Mouse (Mus musculus) frontal cortex, adult (tissue): ENCODE results near the gene Mertk.
A peak's percentile ranks its signal among the peaks of the same experiment; 100 is the strongest.

Source experiments
- ATAC-seq: cut with Nextera tagmentation; 2 replicates; pipeline ENCODE4 v1.9.2; 2017; ENCODE audit warnings: mild to moderate bottlenecking, moderate library complexity, mixed read lengths; ENCODE audit not compliant: low TSS enrichment

Gene Mertk

GRCm38 (mm10) chr2:128765787-128766186 is 67.0 kb downstream of the Mertk start:
- no peak for ATAC-seq

- ATAC-seq, result no peak
Observed at GRCm38 (mm10) chr2:128768545-128769247, 69.9 kb downstream of the Mertk start.

- ATAC-seq, result no peak
Observed at GRCm38 (mm10) chr2:128770557-128770956, 71.8 kb downstream of the Mertk start.

- ATAC-seq, result no peak
Observed at GRCm38 (mm10) chr2:128771048-128771447, 72.3 kb downstream of the Mertk start.

- no peak for ATAC-seq
Observed at GRCm38 (mm10) chr2:128771750-128772338, 73.1 kb downstream of the Mertk start.

- no peak for ATAC-seq
Observed at GRCm38 (mm10) chr2:128782231-128782630, 83.5 kb downstream of the Mertk start.

GRCm38 (mm10) chr2:128783660-128784345 is 85.0 kb downstream of the Mertk start:
- no peak for ATAC-seq

- ATAC-seq, result no peak
Observed at GRCm38 (mm10) chr2:128784814-128785213, 86.1 kb downstream of the Mertk start.

- no peak; the same call in 1 of the 2 replicates for ATAC-seq
Observed at GRCm38 (mm10) chr2:128786341-128786740, 87.6 kb downstream of the Mertk start.

GRCm38 (mm10) chr2:128786795-128787194 is 88.0 kb downstream of the Mertk start:
- ATAC-seq, result peak; percentile 34; the same call in 1 of the 2 replicates

GRCm38 (mm10) chr2:128787805-128788204 is 89.0 kb downstream of the Mertk start:
- no peak for ATAC-seq

- no peak for ATAC-seq
Observed at GRCm38 (mm10) chr2:128790875-128791614, 92.3 kb downstream of the Mertk start.

- ATAC-seq, result no peak
Observed at GRCm38 (mm10) chr2:128793958-128794357, 95.2 kb downstream of the Mertk start.

GRCm38 (mm10) chr2:128796463-128796862 is 97.7 kb downstream of the Mertk start:
- no peak for ATAC-seq

GRCm38 (mm10) chr2:128803441-128803840 is 104.7 kb downstream of the Mertk start:
- no peak for ATAC-seq

GRCm38 (mm10) chr2:128805341-128805740 is 106.6 kb downstream of the Mertk start:
- ATAC-seq, result no peak

GRCm38 (mm10) chr2:128806561-128806960 is 107.8 kb downstream of the Mertk start:
- 0 out of 2 replicates have a peak, but pooled peaks have one; percentile 38 for ATAC-seq

GRCm38 (mm10) chr2:128812761-128813160 is 114.0 kb downstream of the Mertk start:
- no peak for ATAC-seq

- ATAC-seq, result no peak
Observed at GRCm38 (mm10) chr2:128816311-128816710, 117.6 kb downstream of the Mertk start.

GRCm38 (mm10) chr2:128816916-128817315 is 118.2 kb downstream of the Mertk start:
- ATAC-seq, result no peak

GRCm38 (mm10) chr2:128817387-128817785 is 118.6 kb downstream of the Mertk start:
- ATAC-seq, result peak; percentile 60
